Comparison of ENCODE assay signal across 12 mouse cellular contexts in the genomic region with DNA sequence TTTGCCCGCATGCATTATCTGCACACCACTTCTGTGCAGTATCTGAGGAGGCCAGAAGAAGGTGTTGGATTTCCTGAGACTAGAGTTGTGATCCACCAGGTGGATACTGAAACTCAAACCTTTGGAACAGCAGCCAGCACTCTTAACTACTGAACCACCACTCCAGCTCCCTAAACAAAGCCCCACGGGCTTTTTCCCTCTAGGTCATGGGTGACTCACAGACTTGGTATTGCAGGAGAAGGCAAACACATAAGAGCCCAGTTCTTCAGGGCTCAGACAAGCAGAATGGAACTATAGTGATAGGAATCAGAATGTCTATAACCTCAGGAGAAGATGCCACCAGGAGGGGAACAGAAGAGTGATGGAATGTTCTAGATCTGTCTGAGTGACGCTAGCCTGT.
"Had no signal": no experiment of that assay in that cellular context is flagged by ENCODE, and none has a peak within 500 bp of the region (broad histone marks: within the 10 kb centered on the region; RNA-seq: fewer than 3 reads in every experiment).

No protein-coding gene starts in this region.

- DNase-seq: kidney, adult 8-10 months; kidney, postnatal 25 days; retina, postnatal 1 day; right cerebral cortex, postnatal 4 days; spleen, adult 18-20 months; thymus, adult 18-20 months; thymus, postnatal 14 days had no signal

- H3K4me3 ChIP-seq: limb, embryonic 15.5 days; liver, embryonic 12.5 days; midbrain, embryonic 10.5 days; midbrain, embryonic 15.5 days; neural tube, embryonic 13.5 days had no signal

- H3K27me3 ChIP-seq: limb, embryonic 15.5 days; midbrain, embryonic 15.5 days; neural tube, embryonic 13.5 days had no signal

- H3K9me3 ChIP-seq: limb, embryonic 15.5 days; liver, embryonic 12.5 days; midbrain, embryonic 10.5 days; neural tube, embryonic 13.5 days had no signal

- ATAC-seq: liver, embryonic 12.5 days; midbrain, embryonic 15.5 days had no signal

- H3K27ac ChIP-seq: limb, embryonic 15.5 days; liver, embryonic 12.5 days; midbrain, embryonic 10.5 days; midbrain, embryonic 15.5 days; neural tube, embryonic 13.5 days had no signal

- H3K4me2 ChIP-seq: limb, embryonic 15.5 days; liver, embryonic 12.5 days; midbrain, embryonic 15.5 days; neural tube, embryonic 13.5 days had no signal

- H3K9ac ChIP-seq: limb, embryonic 15.5 days; liver, embryonic 12.5 days; midbrain, embryonic 15.5 days; neural tube, embryonic 13.5 days had no signal

- H3K36me3 ChIP-seq: limb, embryonic 15.5 days; liver, embryonic 12.5 days; midbrain, embryonic 10.5 days; midbrain, embryonic 15.5 days; neural tube, embryonic 13.5 days had no signal
